Mouse (Mus musculus): ENCODE measurements at regions not wholly inside any gene's neighbourhood (a gene's known extent, or its start where the extent isn't known, plus 50 kb on each side); places are given as distances from the start of the nearest gene placed in this dataset.

- ATAC-seq (ENCODE audit: insufficient number of reproducible peaks, insufficient read depth, low FRiP score, low read depth) = no peak
- H3K9ac ChIP-seq (replicated peaks; ENCODE audit: low read depth, low read length) = no peak overlapping the region
- WGBS = 89% methylated on average over 1 of the region's 1 CpGs
- H3K4me3 ChIP-seq (ENCODE audit: low read depth, low read length) = no peak overlapping the region
- no peaks in the 10 kb centered on the region for H3K4me1 ChIP-seq (ENCODE audit: control insufficient read depth, insufficient read depth, low read length)
- H3K27me3 ChIP-seq (ENCODE audit: control insufficient read depth, insufficient read depth, low read length) = no peaks in the 10 kb centered on the region
- no peaks in the 10 kb centered on the region for H3K36me3 ChIP-seq (ENCODE audit: control insufficient read depth, insufficient read depth, low read length)
- no peak overlapping the region for H3K4me2 ChIP-seq (replicated peaks; ENCODE audit: low read depth, low read length)
- no peak overlapping the region for H3K27ac ChIP-seq (ENCODE audit: low read length)
- no peaks in the 10 kb centered on the region for H3K9me3 ChIP-seq (ENCODE audit: control insufficient read depth, low read depth, low read length)
These were observed 561.8 kb downstream of the Smarca1 start for GRCm38 (mm10) chrX:47330969-47331368.

- no peak overlapping the region for H3K4me2 ChIP-seq (replicated peaks; ENCODE audit: low read depth, low read length)
- H3K4me3 ChIP-seq (ENCODE audit: low read depth, low read length) = no peak overlapping the region
- no peak for ATAC-seq (ENCODE audit: insufficient number of reproducible peaks, insufficient read depth, low FRiP score, low read depth)
- H3K36me3 ChIP-seq (ENCODE audit: control insufficient read depth, insufficient read depth, low read length) = no peaks in the 10 kb centered on the region
- H3K27me3 ChIP-seq (ENCODE audit: control insufficient read depth, insufficient read depth, low read length) = no peaks in the 10 kb centered on the region
- no peaks in the 10 kb centered on the region for H3K4me1 ChIP-seq (ENCODE audit: control insufficient read depth, insufficient read depth, low read length)
- no peak overlapping the region for H3K9ac ChIP-seq (replicated peaks; ENCODE audit: low read depth, low read length)
- H3K9me3 ChIP-seq (ENCODE audit: control insufficient read depth, low read depth, low read length) = no peaks in the 10 kb centered on the region
- H3K27ac ChIP-seq (ENCODE audit: low read length) = no peak overlapping the region
These were observed 564.0 kb downstream of the Smarca1 start for GRCm38 (mm10) chrX:47328817-47329216.

DNA sequence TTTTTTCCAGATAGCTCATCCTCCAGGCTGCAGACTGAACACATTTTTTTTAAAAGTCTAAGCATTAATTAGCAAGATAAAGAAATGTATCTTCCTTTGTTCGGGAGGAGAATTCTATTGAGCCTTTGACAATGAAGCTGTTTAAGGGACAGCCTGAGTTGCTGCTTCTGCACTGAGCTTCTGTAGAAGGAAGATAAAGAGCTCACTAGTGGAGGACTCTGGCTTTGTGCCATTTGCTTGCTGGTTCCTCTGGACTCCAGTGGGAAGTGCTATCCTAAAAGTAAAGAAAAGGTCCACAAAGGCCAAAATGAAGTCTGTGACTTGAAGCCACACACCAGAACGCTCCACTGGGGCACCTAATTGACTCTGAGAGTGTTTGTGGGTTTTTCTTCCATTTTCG is 577.0 kb downstream of the Smarca1 start:
- 65% methylated on average over 3 of the region's 3 CpGs for WGBS
- H3K9me3 ChIP-seq (ENCODE audit: control insufficient read depth, low read depth, low read length) = no peaks in the 10 kb centered on the region
- H3K4me2 ChIP-seq (replicated peaks; ENCODE audit: low read depth, low read length) = no peak overlapping the region
- H3K9ac ChIP-seq (replicated peaks; ENCODE audit: low read depth, low read length) = no peak overlapping the region
- H3K4me3 ChIP-seq (ENCODE audit: low read depth, low read length) = no peak overlapping the region
- no peaks in the 10 kb centered on the region for H3K36me3 ChIP-seq (ENCODE audit: control insufficient read depth, insufficient read depth, low read length)
- H3K27ac ChIP-seq (ENCODE audit: low read length) = no peak overlapping the region
- no peaks in the 10 kb centered on the region for H3K27me3 ChIP-seq (ENCODE audit: control insufficient read depth, insufficient read depth, low read length)
- ATAC-seq (ENCODE audit: insufficient number of reproducible peaks, insufficient read depth, low FRiP score, low read depth) = no peak
- H3K4me1 ChIP-seq (ENCODE audit: control insufficient read depth, insufficient read depth, low read length) = no peaks in the 10 kb centered on the region

DNA sequence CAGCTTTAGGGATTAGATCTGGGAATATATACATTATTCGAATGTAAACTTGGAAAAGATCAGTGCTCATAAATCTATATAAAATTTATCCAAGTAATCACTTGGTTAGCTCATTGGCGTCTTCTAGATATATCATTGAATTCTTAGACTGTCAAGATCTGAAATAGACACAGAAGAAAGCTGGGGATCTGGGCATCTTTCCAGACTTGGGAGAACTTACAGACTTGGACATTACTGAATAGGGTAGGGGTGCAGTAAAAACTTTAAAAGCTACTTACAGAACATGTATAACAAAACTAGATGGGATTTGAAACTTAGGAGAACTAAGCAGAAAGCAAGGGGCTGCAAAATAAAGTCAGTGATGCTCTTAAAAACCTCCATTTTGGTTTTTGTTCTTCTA is 585.6 kb downstream of the Smarca1 start:
- no peak overlapping the region for H3K4me2 ChIP-seq (replicated peaks; ENCODE audit: low read depth, low read length)
- no peak overlapping the region for H3K9ac ChIP-seq (replicated peaks; ENCODE audit: low read depth, low read length)
- no peak overlapping the region for H3K4me3 ChIP-seq (ENCODE audit: low read depth, low read length)
- H3K9me3 ChIP-seq (ENCODE audit: control insufficient read depth, low read depth, low read length) = no peaks in the 10 kb centered on the region
- no peaks in the 10 kb centered on the region for H3K36me3 ChIP-seq (ENCODE audit: control insufficient read depth, insufficient read depth, low read length)
- peak; percentile 42; the same call in 1 of the 2 replicates for ATAC-seq (ENCODE audit: insufficient number of reproducible peaks, insufficient read depth, low FRiP score, low read depth)
- WGBS = 48% methylated on average over 2 of the region's 2 CpGs
- 0 out of 2 replicates have a peak overlapping the region, but pooled peaks have one; percentile 66 for H3K27ac ChIP-seq (ENCODE audit: low read length)
- H3K4me1 ChIP-seq (ENCODE audit: control insufficient read depth, insufficient read depth, low read length) = no peaks in the 10 kb centered on the region
- H3K27me3 ChIP-seq (ENCODE audit: control insufficient read depth, insufficient read depth, low read length) = no peaks in the 10 kb centered on the region

DNA sequence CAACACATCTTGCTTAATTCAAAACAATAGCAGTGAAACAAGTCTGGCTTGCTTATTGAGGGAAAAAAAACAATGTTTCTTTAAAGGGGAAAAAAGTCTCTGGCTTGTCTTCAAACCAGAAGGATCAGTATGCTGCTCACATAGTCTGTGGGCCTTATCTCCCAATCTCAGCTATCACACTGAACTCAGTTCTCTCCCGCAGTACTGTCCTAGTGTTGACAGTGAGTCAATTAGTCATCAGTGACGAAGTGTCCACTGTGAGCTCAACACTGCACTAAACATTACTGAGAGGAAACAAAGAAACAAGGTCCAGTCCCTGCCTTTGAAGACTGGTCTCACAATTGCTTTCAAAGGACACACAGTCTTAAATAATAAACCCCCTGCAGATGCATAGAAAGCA is 589.2 kb downstream of the Smarca1 start:
- Histone ChIP-seq H3K36me3 (ENCODE audit: control insufficient read depth, insufficient read depth, low read length) (no peaks in the 10 kb centered on the region), H3K27me3 (ENCODE audit: control insufficient read depth, insufficient read depth, low read length) (no peaks in the 10 kb centered on the region), H3K4me2 (replicated peaks; ENCODE audit: low read depth, low read length) (no peak overlapping the region), H3K27ac (ENCODE audit: low read length) (no peak overlapping the region), H3K4me1 (ENCODE audit: control insufficient read depth, insufficient read depth, low read length) (no peaks in the 10 kb centered on the region), H3K9me3 (ENCODE audit: control insufficient read depth, low read depth, low read length) (no peaks in the 10 kb centered on the region), H3K9ac (replicated peaks; ENCODE audit: low read depth, low read length) (no peak overlapping the region), H3K4me3 (ENCODE audit: low read depth, low read length) (no peak overlapping the region)
- no peak for ATAC-seq (ENCODE audit: insufficient number of reproducible peaks, insufficient read depth, low FRiP score, low read depth)
- WGBS = 24% methylated on average over 2 of the region's 2 CpGs

- no peak overlapping the region for H3K4me3 ChIP-seq (ENCODE audit: low read depth, low read length)
- H3K36me3 ChIP-seq (ENCODE audit: control insufficient read depth, insufficient read depth, low read length) = no peaks in the 10 kb centered on the region
- H3K4me2 ChIP-seq (replicated peaks; ENCODE audit: low read depth, low read length) = no peak overlapping the region
- no peak overlapping the region for H3K27ac ChIP-seq (ENCODE audit: low read length)
- H3K27me3 ChIP-seq (ENCODE audit: control insufficient read depth, insufficient read depth, low read length) = no peaks in the 10 kb centered on the region
- H3K4me1 ChIP-seq (ENCODE audit: control insufficient read depth, insufficient read depth, low read length) = no peaks in the 10 kb centered on the region
- no peak overlapping the region for H3K9ac ChIP-seq (replicated peaks; ENCODE audit: low read depth, low read length)
- no peaks in the 10 kb centered on the region for H3K9me3 ChIP-seq (ENCODE audit: control insufficient read depth, low read depth, low read length)
- ATAC-seq (ENCODE audit: insufficient number of reproducible peaks, insufficient read depth, low FRiP score, low read depth) = no peak
These were observed 600.1 kb downstream of the Smarca1 start for GRCm38 (mm10) chrX:47292548-47293147.

Measured in stomach, embryonic 14.5 days (tissue).